Mouse (Mus musculus): ENCODE results near the gene Grm5.

Grm5 gene

GRCm38 (mm10) chr7:88159542-88160241 lies 575.7 kb downstream of the Grm5 start:
- no peak for DNase-seq (ENCODE audit: low spot score)

GRCm38 (mm10) chr7:88161586-88161985 lies 577.6 kb downstream of the Grm5 start:
- DNase-seq (ENCODE audit: low spot score) = no peak

All from urinary bladder, postnatal 25 days (tissue).